Mouse (Mus musculus): ENCODE data around the gene Hoxc5. TPM values are rescaled to one million over a fixed set of nuclear protein-coding genes. Genes with fewer than 3 reads are reported as not detected.

The Hoxc5 gene
- polyA plus RNA-seq, 1 experiment from 2014 or later = 4.8 TPM

DNA sequence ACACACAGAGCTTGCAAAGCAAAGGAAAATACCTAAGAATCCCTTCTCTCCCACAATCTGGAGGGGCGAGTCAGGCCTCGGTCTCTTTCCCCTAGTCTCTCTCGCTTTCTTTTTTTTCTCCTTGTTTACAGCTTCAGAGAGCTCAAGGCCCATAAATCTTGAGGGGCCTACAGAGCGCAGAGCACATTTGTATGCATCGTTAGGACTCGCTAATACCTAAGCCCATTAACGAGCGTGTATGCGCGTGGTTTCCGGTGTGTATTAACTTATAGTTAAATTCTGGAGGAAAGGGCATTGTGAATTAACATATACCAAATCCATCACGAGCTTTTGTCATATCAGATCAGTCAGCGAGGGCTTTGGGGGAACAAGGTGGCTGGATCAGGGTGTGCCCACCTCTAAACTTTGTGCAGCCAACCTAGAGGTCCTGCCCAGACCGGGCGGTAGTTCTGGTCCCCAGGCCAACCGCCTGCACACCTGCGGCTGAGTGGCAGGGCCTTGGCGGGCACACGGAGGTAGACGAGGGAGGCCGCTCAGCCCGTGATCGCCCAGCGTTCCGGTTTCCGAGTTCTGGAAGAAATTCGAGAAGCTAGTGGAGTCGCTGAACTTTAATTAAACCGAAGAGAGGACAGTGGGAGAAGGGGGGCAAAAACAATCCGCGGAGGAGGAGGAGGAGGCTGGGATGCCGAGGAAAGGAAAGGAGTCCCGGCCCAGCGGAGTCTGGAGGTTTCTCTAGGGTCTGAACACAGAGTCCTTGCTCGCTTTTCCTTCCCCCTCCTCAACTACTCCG is 93.3 kb downstream of the Hoxc5 start:
- Histone ChIP-seq H3K4me2 (peak overlapping the region; percentile 64), H3K27ac (peak overlapping the region; percentile 96), H3K4me1 (peaks cover 79% of the 10 kb centered on the region), H3K36me3 (no peaks in the 10 kb centered on the region), H3K9ac (peak overlapping the region; percentile 56), H3K9me3 (replicated peaks) (no peaks in the 10 kb centered on the region), H3K4me3 (replicated peaks) (peak overlapping the region; percentile 41), H3K27me3 (peaks cover 3% of the 10 kb centered on the region; the same call in 1 of the 2 replicates)
- peak; percentile 91 for ATAC-seq (replicated peaks; ENCODE audit: low FRiP score)
- WGBS = 3% methylated on average over 36 of the region's 36 CpGs

- Histone ChIP-seq H3K9ac (peak overlapping the region; percentile 43; the same call in 1 of the 2 replicates), H3K27me3 (peaks cover 3% of the 10 kb centered on the region; the same call in 1 of the 2 replicates), H3K27ac (peak overlapping the region; percentile 96), H3K4me1 (peaks cover 81% of the 10 kb centered on the region), H3K9me3 (replicated peaks) (no peaks in the 10 kb centered on the region), H3K4me2 (peak overlapping the region; percentile 64), H3K4me3 (replicated peaks) (peak overlapping the region; percentile 41), H3K36me3 (no peaks in the 10 kb centered on the region)
- WGBS = 2% methylated on average over 30 of the region's 30 CpGs
- ATAC-seq (replicated peaks; ENCODE audit: low FRiP score) = peak; percentile 52
Observed at GRCm38 (mm10) chr15:103061131-103061825, 94.0 kb downstream of the Hoxc5 start.

- Histone ChIP-seq H3K27me3 (no peaks in the 10 kb centered on the region), H3K4me2 (peak overlapping the region; percentile 64), H3K36me3 (no peaks in the 10 kb centered on the region), H3K27ac (peak overlapping the region; percentile 96), H3K4me3 (replicated peaks) (peak overlapping the region; percentile 41; the same call in 1 of the 2 replicates), H3K9me3 (replicated peaks) (no peaks in the 10 kb centered on the region), H3K9ac (no peak overlapping the region), H3K4me1 (peaks cover 80% of the 10 kb centered on the region)
- ATAC-seq (replicated peaks; ENCODE audit: low FRiP score) = no peak
- WGBS = 2% methylated on average over 2 of the region's 2 CpGs
Observed at GRCm38 (mm10) chr15:103061988-103062387, 94.7 kb downstream of the Hoxc5 start.

DNA sequence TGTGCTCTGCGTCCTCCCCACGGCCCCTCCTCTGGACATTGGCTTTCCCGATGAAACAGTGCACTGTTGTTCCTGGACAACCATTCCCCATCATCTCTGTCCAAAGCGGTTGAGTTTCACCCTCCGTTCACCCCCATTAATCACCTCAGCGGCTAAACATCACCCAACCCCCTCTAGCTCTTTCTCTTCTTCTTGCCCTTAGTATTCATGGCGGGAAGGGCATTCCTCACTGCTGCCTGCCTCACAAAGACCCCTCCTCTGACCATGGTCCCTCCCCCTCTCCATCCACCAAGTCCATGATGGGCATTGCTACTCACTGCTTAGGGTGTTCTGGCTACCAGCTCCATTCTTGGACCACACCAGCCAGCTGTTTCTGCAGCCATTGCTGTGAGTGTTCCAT is 98.4 kb downstream of the Hoxc5 start:
- WGBS = 8% methylated on average over 7 of the region's 7 CpGs
- no peaks in the 10 kb centered on the region for H3K36me3 ChIP-seq
- H3K4me1 ChIP-seq = peaks cover 80% of the 10 kb centered on the region
- no peak overlapping the region for H3K9ac ChIP-seq
- H3K4me2 ChIP-seq = 0 out of 2 replicates have a peak overlapping the region, but pooled peaks have one; percentile 13
- no peak overlapping the region for H3K4me3 ChIP-seq (replicated peaks)
- ATAC-seq (replicated peaks; ENCODE audit: low FRiP score) = peak; percentile 27
- H3K27ac ChIP-seq = peak overlapping the region; percentile 72
- no peaks in the 10 kb centered on the region for H3K9me3 ChIP-seq (replicated peaks)
- peaks cover 8% of the 10 kb centered on the region; the same call in 1 of the 2 replicates for H3K27me3 ChIP-seq

MicroRNAs within 50 kb of the gene (microRNA counts, 519-probe panel; counts per million panel counts)
- 2,055 counts per million, percentile 19 among the panel's probes with 10 or more counts for microRNA mmu-miR-615-3p
- microRNA mmu-miR-615-5p = 31.7 counts per million

Small RNA genes within 50 kb of the gene (microRNA-seq; reads per million reads assigned to microRNA genes)
- gene Mir196a-2 (2,659 reads per million, percentile 87 among the genes with 10 or more reads in this experiment), gene Mir615 (4,059 reads per million, percentile 91 among the genes with 10 or more reads in this experiment)

Other genes with a start within 250 kb of the Hoxc5 start
- gene Calcoco1, start 245.3 kb upstream of the Hoxc5 start, polyA plus RNA-seq (2015; fragmentation: Nextera tagmentation; extraction: Ambion mirVana) = 47.0 and 51.4 TPM in 2 replicates
- not detected in 2 replicates for gene Hoxc13, start 46.3 kb upstream of the Hoxc5 start, polyA plus RNA-seq (2015; fragmentation: Nextera tagmentation; extraction: Ambion mirVana)
- not detected in 2 replicates for gene Hoxc12, start 30.7 kb upstream of the Hoxc5 start, polyA plus RNA-seq (2015; fragmentation: Nextera tagmentation; extraction: Ambion mirVana)
- gene Hoxc11, start 13.0 kb upstream of the Hoxc5 start, polyA plus RNA-seq (2015; fragmentation: Nextera tagmentation; extraction: Ambion mirVana) = 1.7 and 2.9 TPM in 2 replicates
- 52.4 and 53.5 TPM in 2 replicates for gene Hoxc10, start 647 bp upstream of the Hoxc5 start, polyA plus RNA-seq (2015; fragmentation: Nextera tagmentation; extraction: Ambion mirVana)
- gene Hoxc9, start 9.0 kb downstream of the Hoxc5 start, polyA plus RNA-seq (2015; fragmentation: Nextera tagmentation; extraction: Ambion mirVana) = 10.0 and 10.7 TPM in 2 replicates
- 8.7 and 11.1 TPM in 2 replicates for gene Hoxc8, start 23.2 kb downstream of the Hoxc5 start, polyA plus RNA-seq (2015; fragmentation: Nextera tagmentation; extraction: Ambion mirVana)
- 10.9 and 11.0 TPM in 2 replicates for gene Hoxc6, start 30.8 kb downstream of the Hoxc5 start, polyA plus RNA-seq (2015; fragmentation: Nextera tagmentation; extraction: Ambion mirVana)
- gene Hoxc4, start 51.5 kb downstream of the Hoxc5 start, polyA plus RNA-seq (2015; fragmentation: Nextera tagmentation; extraction: Ambion mirVana) = 7.9 and 10.2 TPM in 2 replicates
- 17.7 and 18.0 TPM in 2 replicates for gene Smug1, start 199.6 kb downstream of the Hoxc5 start, polyA plus RNA-seq (2015; fragmentation: Nextera tagmentation; extraction: Ambion mirVana)